Mouse (Mus musculus) natural killer cell, adult 2 months (primary cell): ENCODE measurements at regions not wholly inside any gene's neighbourhood (a gene's known extent, or its start where the extent isn't known, plus 50 kb on each side); places are given as distances from the start of the nearest gene placed in this dataset.

Experiments
- DNase-seq, 2 experiments: peaks; one replicate each; pipeline ENCODE4 v3.0.0; 2022; ENCODE audit warnings: low spot score in 2 of 2

- no peak for DNase-seq
Measured at GRCm38 (mm10) chr14:99521954-99522523, 223.5 kb downstream of the Klf5 start.

- no peak for DNase-seq
Measured at GRCm38 (mm10) chr14:99535781-99536180, 237.3 kb downstream of the Klf5 start.

GRCm38 (mm10) chr14:99537286-99537685 lies 238.8 kb downstream of the Klf5 start:
- DNase-seq, result no peak

- DNase-seq, result no peak
Measured at GRCm38 (mm10) chr14:99541716-99542115, 243.2 kb downstream of the Klf5 start.

GRCm38 (mm10) chr14:99547931-99548330 lies 249.4 kb downstream of the Klf5 start:
- no peak for DNase-seq

GRCm38 (mm10) chr14:99548363-99549248 lies 250.1 kb downstream of the Klf5 start:
- no peak for DNase-seq

GRCm38 (mm10) chr14:99564024-99564423 lies 265.5 kb downstream of the Klf5 start:
- DNase-seq, result no peak

- no peak for DNase-seq
Measured at GRCm38 (mm10) chr14:99574146-99574545, 275.7 kb downstream of the Klf5 start.

- DNase-seq, result no peak
Measured at GRCm38 (mm10) chr14:99578665-99579064, 280.2 kb downstream of the Klf5 start.

- no peak for DNase-seq
Measured at GRCm38 (mm10) chr14:99579271-99579759, 280.8 kb downstream of the Klf5 start.

- DNase-seq, result no peak
Measured at GRCm38 (mm10) chr14:99579765-99580266, 281.3 kb downstream of the Klf5 start.

GRCm38 (mm10) chr14:99584144-99584543 lies 285.7 kb downstream of the Klf5 start:
- no peak for DNase-seq

- DNase-seq, result no peak
Measured at GRCm38 (mm10) chr14:99586029-99586428, 287.5 kb downstream of the Klf5 start.

GRCm38 (mm10) chr14:99590854-99591470 lies 292.5 kb downstream of the Klf5 start:
- DNase-seq, result no peak

- no peak for DNase-seq
Measured at GRCm38 (mm10) chr14:99592922-99593321, 294.4 kb downstream of the Klf5 start.

GRCm38 (mm10) chr14:99593864-99594263 lies 295.4 kb downstream of the Klf5 start:
- DNase-seq, result no peak

- DNase-seq, result no peak
Measured at GRCm38 (mm10) chr14:99601900-99602299, 303.4 kb downstream of the Klf5 start.

GRCm38 (mm10) chr14:99603257-99603656 lies 304.8 kb downstream of the Klf5 start:
- no peak for DNase-seq

GRCm38 (mm10) chr14:99605351-99606100 lies 307.0 kb downstream of the Klf5 start:
- no peak for DNase-seq

GRCm38 (mm10) chr14:99609003-99609402 lies 310.5 kb downstream of the Klf5 start:
- DNase-seq, result no peak

GRCm38 (mm10) chr14:99611435-99611834 lies 312.9 kb downstream of the Klf5 start:
- no peak for DNase-seq

- no peak for DNase-seq
Measured at GRCm38 (mm10) chr14:99612114-99612513, 313.6 kb downstream of the Klf5 start.
